Mouse (Mus musculus): ENCODE results near the gene Egfl7. TPM values are rescaled to one million over a fixed set of nuclear protein-coding genes. Genes with fewer than 3 reads are reported as not detected.

Gene Egfl7
- polyA plus RNA-seq, 1 experiment, result 96.8 TPM

DNA sequence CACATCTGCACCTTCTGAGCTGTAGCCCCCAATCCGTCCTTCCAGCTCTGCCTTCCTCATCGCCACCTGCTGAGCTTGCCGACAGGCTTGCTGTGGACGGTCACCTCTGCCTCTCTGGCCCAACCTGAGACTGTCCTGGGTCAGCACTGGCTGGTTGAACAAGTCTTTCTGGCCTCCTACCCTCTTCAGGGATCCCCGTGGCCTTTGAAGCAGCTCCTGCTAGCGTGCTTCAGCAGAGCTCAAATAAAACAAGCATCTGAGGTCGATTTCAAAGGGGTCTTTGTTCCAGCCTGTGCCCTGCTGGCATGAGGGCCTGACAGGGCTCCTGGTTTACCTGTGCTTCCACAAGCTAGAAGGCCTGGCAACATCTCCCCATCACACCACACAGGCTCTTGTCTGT is 39.1 kb upstream of the Egfl7 start:
- Histone ChIP-seq H3K27me3 (ENCODE audit: control insufficient read depth, insufficient read depth, low read length) (no peaks in the 10 kb centered on the region), H3K27ac (ENCODE audit: insufficient read depth, low read depth, low read length) (no peak overlapping the region), H3K36me3 (ENCODE audit: control insufficient read depth, insufficient read depth, low read length) (no peaks in the 10 kb centered on the region), H3K4me1 (ENCODE audit: control insufficient read depth, insufficient read depth, insufficient read length, low read length) (peaks cover 14% of the 10 kb centered on the region), H3K4me3 (ENCODE audit: low read depth, low read length) (no peak overlapping the region)
- no peak for TF ChIP-seq CTCF (IDR thresholded peaks at IDR 0.05; ENCODE audit: extremely low read depth, insufficient read length, insufficient replicate concordance, low read depth, low read length)
- TF ChIP-seq POLR2A (IDR thresholded peaks at IDR 0.05; ENCODE audit: low read depth, low read length), result no peak
- 77% methylated on average over 7 of the region's 7 CpGs for WGBS

DNA sequence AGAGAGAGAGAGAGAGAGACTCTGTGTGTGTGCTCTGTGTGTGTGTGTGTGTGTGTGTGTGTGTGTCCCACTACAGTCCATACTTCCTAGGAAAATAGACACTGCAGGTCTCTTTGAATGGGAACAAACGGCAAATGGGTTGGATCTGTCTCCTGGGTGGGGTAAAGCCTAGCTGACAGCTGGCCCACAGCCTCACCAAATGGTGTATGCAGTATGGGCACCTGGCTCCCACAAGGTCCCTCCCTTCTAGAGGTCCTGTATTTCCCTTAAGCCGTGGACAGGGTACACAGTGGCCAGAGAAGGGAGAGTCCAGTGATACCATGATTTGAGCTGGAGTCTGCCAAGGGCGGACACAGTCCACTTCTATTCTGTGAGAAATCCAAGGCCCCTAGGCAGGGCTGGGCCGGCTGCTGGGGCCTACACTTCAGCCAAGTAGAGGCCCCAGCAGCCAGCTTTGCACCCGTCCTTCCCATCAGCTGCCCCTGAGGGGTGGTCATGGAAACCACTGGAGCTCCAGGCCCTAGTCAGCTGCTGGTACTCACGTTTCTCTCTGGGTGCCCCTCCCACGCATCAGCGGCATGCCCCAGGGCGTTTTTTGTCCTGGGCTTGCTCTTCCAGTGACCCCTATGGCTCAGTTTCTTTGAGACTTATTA is 38.4 kb upstream of the Egfl7 start:
- TF ChIP-seq POLR2A (IDR thresholded peaks at IDR 0.05; ENCODE audit: low read depth, low read length) (no peak), CTCF (IDR thresholded peaks at IDR 0.05; ENCODE audit: extremely low read depth, insufficient read length, insufficient replicate concordance, low read depth, low read length) (no peak)
- H3K27ac ChIP-seq (ENCODE audit: insufficient read depth, low read depth, low read length), result no peak overlapping the region
- H3K4me1 ChIP-seq (ENCODE audit: control insufficient read depth, insufficient read depth, insufficient read length, low read length), result peaks cover 14% of the 10 kb centered on the region
- WGBS, result 82% methylated on average over 9 of the region's 9 CpGs
- no peak overlapping the region for H3K4me3 ChIP-seq (ENCODE audit: low read depth, low read length)
- H3K36me3 ChIP-seq (ENCODE audit: control insufficient read depth, insufficient read depth, low read length), result no peaks in the 10 kb centered on the region
- no peaks in the 10 kb centered on the region for H3K27me3 ChIP-seq (ENCODE audit: control insufficient read depth, insufficient read depth, low read length)

DNA sequence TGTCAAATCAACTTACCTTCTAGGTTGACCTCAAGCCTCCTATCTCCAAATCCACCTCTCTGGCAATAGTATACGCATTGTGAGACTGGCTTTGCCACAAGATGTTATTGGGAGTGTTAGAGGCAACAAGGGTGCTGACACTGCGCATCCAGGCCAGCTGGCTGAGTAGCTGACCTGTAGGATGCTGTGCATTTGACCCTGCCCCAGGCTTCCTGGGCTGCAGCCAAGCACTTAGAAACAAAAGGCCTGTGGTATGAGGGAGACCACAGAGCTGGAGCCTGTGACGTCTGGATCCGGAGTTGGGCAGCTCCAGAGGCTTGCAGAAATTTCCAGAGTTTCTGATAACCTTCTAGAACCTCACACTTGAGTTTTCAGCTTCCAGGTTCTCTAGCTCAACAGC is 36.7 kb upstream of the Egfl7 start:
- peaks cover 21% of the 10 kb centered on the region for H3K4me1 ChIP-seq (ENCODE audit: control insufficient read depth, insufficient read depth, insufficient read length, low read length)
- 72% methylated on average over 4 of the region's 4 CpGs for WGBS
- no peak overlapping the region for H3K27ac ChIP-seq (ENCODE audit: insufficient read depth, low read depth, low read length)
- H3K4me3 ChIP-seq (ENCODE audit: low read depth, low read length), result no peak overlapping the region
- H3K36me3 ChIP-seq (ENCODE audit: control insufficient read depth, insufficient read depth, low read length), result no peaks in the 10 kb centered on the region
- TF ChIP-seq CTCF (IDR thresholded peaks at IDR 0.05; ENCODE audit: extremely low read depth, insufficient read length, insufficient replicate concordance, low read depth, low read length) (no peak), POLR2A (IDR thresholded peaks at IDR 0.05; ENCODE audit: low read depth, low read length) (no peak)
- H3K27me3 ChIP-seq (ENCODE audit: control insufficient read depth, insufficient read depth, low read length), result no peaks in the 10 kb centered on the region

DNA sequence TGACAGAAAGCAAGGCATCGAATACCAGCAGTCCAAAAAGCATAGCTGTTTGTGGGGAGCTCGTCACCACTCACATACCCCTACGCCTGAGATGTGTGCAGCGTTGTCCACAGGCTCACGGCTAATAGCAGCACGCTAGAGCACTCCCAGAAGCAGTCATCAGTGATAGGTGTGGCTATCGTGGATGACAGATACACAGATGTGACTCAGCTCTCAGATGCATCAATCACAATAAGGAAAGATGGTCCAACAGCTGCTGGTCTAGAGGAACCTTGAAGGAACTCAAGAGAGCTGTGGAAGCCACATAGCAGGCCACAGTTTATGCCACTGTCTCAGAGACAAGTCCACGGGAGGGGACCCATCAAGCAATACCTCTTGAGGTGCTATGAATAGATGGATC is 36.0 kb upstream of the Egfl7 start:
- TF ChIP-seq POLR2A (IDR thresholded peaks at IDR 0.05; ENCODE audit: low read depth, low read length), result no peak
- TF ChIP-seq CTCF (IDR thresholded peaks at IDR 0.05; ENCODE audit: extremely low read depth, insufficient read length, insufficient replicate concordance, low read depth, low read length), result no peak
- Histone ChIP-seq H3K27me3 (ENCODE audit: control insufficient read depth, insufficient read depth, low read length) (no peaks in the 10 kb centered on the region), H3K36me3 (ENCODE audit: control insufficient read depth, insufficient read depth, low read length) (no peaks in the 10 kb centered on the region), H3K4me3 (ENCODE audit: low read depth, low read length) (no peak overlapping the region), H3K27ac (ENCODE audit: insufficient read depth, low read depth, low read length) (no peak overlapping the region), H3K4me1 (ENCODE audit: control insufficient read depth, insufficient read depth, insufficient read length, low read length) (peaks cover 21% of the 10 kb centered on the region)
- WGBS, result 68% methylated on average over 8 of the region's 8 CpGs

DNA sequence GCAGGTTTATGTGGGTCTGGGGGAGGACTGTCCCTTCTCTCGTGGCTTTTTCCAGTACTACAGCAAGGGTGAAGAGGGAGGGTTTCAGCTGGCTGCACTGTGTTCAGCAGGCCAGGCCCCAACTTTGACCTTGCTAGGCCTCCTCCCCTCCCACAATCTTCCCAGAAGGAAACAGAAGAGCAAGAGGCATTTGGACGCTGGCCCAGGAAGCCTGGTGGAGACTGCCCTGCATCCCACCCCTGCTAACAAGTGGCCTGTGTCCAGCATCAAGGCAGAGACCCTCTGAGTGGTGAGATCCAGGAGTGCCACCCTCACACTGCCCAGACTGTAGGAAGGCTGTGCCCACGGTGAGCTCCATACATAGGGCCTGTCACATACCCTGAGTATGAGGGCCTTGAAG is 35.5 kb upstream of the Egfl7 start:
- H3K4me1 ChIP-seq (ENCODE audit: control insufficient read depth, insufficient read depth, insufficient read length, low read length), result peaks cover 22% of the 10 kb centered on the region
- no peak overlapping the region for H3K27ac ChIP-seq (ENCODE audit: insufficient read depth, low read depth, low read length)
- WGBS, result 35% methylated on average over 3 of the region's 3 CpGs
- no peaks in the 10 kb centered on the region for H3K36me3 ChIP-seq (ENCODE audit: control insufficient read depth, insufficient read depth, low read length)
- H3K4me3 ChIP-seq (ENCODE audit: low read depth, low read length), result no peak overlapping the region
- H3K27me3 ChIP-seq (ENCODE audit: control insufficient read depth, insufficient read depth, low read length), result no peaks in the 10 kb centered on the region
- TF ChIP-seq CTCF (IDR thresholded peaks at IDR 0.05; ENCODE audit: extremely low read depth, insufficient read length, insufficient replicate concordance, low read depth, low read length) (no peak), POLR2A (IDR thresholded peaks at IDR 0.05; ENCODE audit: low read depth, low read length) (no peak)

DNA sequence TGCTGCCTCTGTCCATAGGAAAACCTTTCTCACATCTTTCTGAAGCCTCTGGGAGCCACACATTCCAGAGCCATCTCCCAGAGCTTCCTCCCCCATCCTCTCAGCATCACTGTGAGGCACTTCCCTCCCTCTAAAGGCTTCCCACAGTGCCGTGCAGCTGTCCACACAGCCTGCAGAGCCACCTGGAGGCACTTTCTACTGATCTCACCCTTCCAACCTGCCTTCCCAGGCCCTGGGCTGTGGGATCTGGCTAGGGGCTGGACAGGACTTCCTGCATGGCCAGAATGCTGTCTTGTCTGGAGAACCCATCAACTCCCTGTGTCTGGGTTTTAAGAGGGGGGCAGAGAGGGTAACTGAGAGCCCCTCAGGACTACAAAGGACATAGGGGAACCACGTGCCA is 32.3 kb upstream of the Egfl7 start:
- TF ChIP-seq CTCF (IDR thresholded peaks at IDR 0.05; ENCODE audit: extremely low read depth, insufficient read length, insufficient replicate concordance, low read depth, low read length), result no peak
- no peak for TF ChIP-seq POLR2A (IDR thresholded peaks at IDR 0.05; ENCODE audit: low read depth, low read length)
- Histone ChIP-seq H3K4me3 (ENCODE audit: low read depth, low read length) (no peak overlapping the region), H3K4me1 (ENCODE audit: control insufficient read depth, insufficient read depth, insufficient read length, low read length) (peaks cover 34% of the 10 kb centered on the region), H3K27me3 (ENCODE audit: control insufficient read depth, insufficient read depth, low read length) (no peaks in the 10 kb centered on the region), H3K27ac (ENCODE audit: insufficient read depth, low read depth, low read length) (no peak overlapping the region), H3K36me3 (ENCODE audit: control insufficient read depth, insufficient read depth, low read length) (no peaks in the 10 kb centered on the region)
- WGBS, result 57% methylated on average over 2 of the region's 2 CpGs

DNA sequence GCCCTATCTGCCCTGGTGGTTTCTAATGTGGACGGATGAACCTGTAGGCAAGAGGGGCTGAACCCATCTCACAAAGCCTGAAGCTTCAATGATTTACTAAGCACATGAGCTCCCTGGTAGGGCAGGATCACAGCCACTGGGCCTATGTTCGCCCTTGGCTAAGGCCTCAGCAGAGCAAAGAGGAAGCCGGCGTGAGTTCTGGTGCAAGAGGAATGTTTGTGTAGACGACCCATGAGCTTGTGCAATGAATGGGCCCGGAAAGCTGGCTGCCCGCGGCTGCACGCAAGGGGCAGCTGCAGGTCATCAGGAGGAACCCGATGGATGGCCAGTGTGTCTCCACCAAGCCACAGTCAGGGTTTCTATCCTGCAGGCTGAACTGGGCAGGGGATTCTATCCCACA is 30.0 kb upstream of the Egfl7 start:
- no peaks in the 10 kb centered on the region for H3K36me3 ChIP-seq (ENCODE audit: control insufficient read depth, insufficient read depth, low read length)
- 71% methylated on average over 10 of the region's 10 CpGs for WGBS
- no peaks in the 10 kb centered on the region for H3K27me3 ChIP-seq (ENCODE audit: control insufficient read depth, insufficient read depth, low read length)
- H3K4me1 ChIP-seq (ENCODE audit: control insufficient read depth, insufficient read depth, insufficient read length, low read length), result peaks cover 26% of the 10 kb centered on the region
- TF ChIP-seq CTCF (IDR thresholded peaks at IDR 0.05; ENCODE audit: extremely low read depth, insufficient read length, insufficient replicate concordance, low read depth, low read length) (no peak), POLR2A (IDR thresholded peaks at IDR 0.05; ENCODE audit: low read depth, low read length) (no peak)
- H3K4me3 ChIP-seq (ENCODE audit: low read depth, low read length), result no peak overlapping the region
- H3K27ac ChIP-seq (ENCODE audit: insufficient read depth, low read depth, low read length), result peak overlapping the region; percentile 18

Measured in small intestine, adult 2 months (tissue).